Mouse (Mus musculus) lung, embryonic 15.5 days (tissue): Measurements from ENCODE around the gene Ndnf. TPM values are rescaled to one million over a fixed set of nuclear protein-coding genes. Genes with fewer than 3 reads are reported as not detected.

ENCODE experiments used
- ATAC-seq: fragments of 200-750 bp; cut with Nextera tagmentation; 2 replicates; pipeline ENCODE4 v1.8.0; 2017; ENCODE audit warnings: moderate number of reproducible peaks, borderline replicate concordance; ENCODE audit not compliant: low FRiP score, low TSS enrichment; ENCODE audit errors: extremely low read depth
- H3K27ac ChIP-seq: fragments of 300-500 bp; sonication (generic); 2 replicates; pipeline ENCODE4 v1.5.1; 2015; ENCODE audit warnings: moderate library complexity, mild to moderate bottlenecking, inconsistent platforms
- H3K27me3 ChIP-seq: fragments of 300-500 bp; sonication (generic); 2 replicates; pipeline ENCODE4 v1.6.1; 2015; ENCODE audit warnings: inconsistent platforms
- H3K36me3 ChIP-seq: fragments of 300-500 bp; sonication (generic); 2 replicates; pipeline ENCODE4 v1.6.1; 2015; ENCODE audit warnings: inconsistent platforms
- H3K4me1 ChIP-seq: fragments of 300-500 bp; sonication (generic); 2 replicates; pipeline ENCODE4 v1.6.1; 2015; ENCODE audit warnings: inconsistent platforms
- H3K4me2 ChIP-seq: fragments of 300-500 bp; sonication (generic); 2 replicates; pipeline ENCODE4 v1.6.1; 2015; ENCODE audit warnings: inconsistent platforms, mild to moderate bottlenecking, moderate library complexity
- H3K4me3 ChIP-seq: fragments of 300-500 bp; sonication (generic); 2 replicates; pipeline ENCODE4 v1.5.1; 2015; ENCODE audit warnings: mild to moderate bottlenecking, inconsistent platforms
- H3K9ac ChIP-seq: fragments of 300-500 bp; sonication (generic); 2 replicates; pipeline ENCODE4 v1.6.1; 2015; ENCODE audit warnings: inconsistent platforms
- H3K9me3 ChIP-seq: fragments of 300-500 bp; sonication (generic); 2 replicates; pipeline ENCODE4 v1.6.1; 2016; ENCODE audit warnings: inconsistent platforms
- WGBS: fragments of 180-500 bp; shearing (Covaris S2); methylation state at CpG from one replicate; pipeline ENCODE4 v1.1.7; 2015; 5-methylcytosine and 5-hydroxymethylcytosine counted together
- polyA plus RNA-seq: library from polyadenylated mRNA; unstranded; fragments of >200 nt; fragmentation: Nextera tagmentation; extraction: Ambion mirVana; gene quantifications from 2 replicates; pipeline ENCODE4 v1.2.1, GENCODE M21; 2015

Gene Ndnf
- polyA plus RNA-seq, 1 experiment from 2014 or later = 48.2 TPM

DNA sequence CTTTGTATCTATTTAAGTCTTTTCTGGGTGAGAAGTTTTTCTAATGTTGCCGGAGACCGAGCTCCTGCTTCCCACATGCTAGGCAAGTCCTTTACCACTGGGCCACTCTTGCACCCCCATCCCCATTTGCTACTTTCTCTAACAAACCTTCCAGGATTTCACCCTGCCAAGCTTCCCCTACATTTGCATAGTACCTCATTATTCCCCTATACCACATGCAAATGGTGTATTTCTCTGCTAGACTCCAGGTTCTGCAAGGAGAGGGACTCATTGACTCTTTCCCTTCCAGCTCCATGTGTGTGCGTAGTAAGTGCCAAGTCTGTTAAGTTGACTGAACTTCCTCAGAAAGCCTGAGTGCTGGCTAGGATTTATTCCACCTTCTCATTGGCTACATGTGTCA is 5.1 kb upstream of the Ndnf start:
- no peak for ATAC-seq
- 0 out of 2 replicates have a peak, but pooled peaks cover 10% of the 10 kb centered on the region for H3K4me1 ChIP-seq
- H3K4me3 ChIP-seq = no peak overlapping the region

DNA sequence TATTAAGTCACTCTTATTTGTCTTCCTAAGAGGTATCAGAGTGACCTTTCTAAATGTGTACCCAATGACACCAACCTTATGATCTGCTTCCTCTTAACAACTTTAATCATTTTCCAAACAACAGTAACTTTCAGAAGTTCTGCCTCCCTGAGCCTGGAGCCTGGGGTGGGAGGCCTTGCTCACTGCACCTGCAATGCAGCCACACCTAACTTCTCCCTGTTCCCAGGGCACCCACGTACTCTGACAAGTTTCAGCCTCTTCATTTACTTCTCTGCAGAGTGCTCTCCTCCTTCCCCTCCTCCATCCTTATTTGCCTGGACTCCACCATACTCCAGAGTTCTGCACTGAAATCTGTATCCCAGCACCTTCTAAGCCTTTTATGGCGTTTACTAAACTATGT is 1.4 kb upstream of the Ndnf start:
- H3K4me2 ChIP-seq = peak overlapping the region; percentile 33
- H3K36me3 ChIP-seq = no peaks in the 10 kb centered on the region
- 0 out of 2 replicates have a peak, but pooled peaks cover 10% of the 10 kb centered on the region for H3K4me1 ChIP-seq
- H3K27me3 ChIP-seq = no peaks in the 10 kb centered on the region
- no peaks in the 10 kb centered on the region for H3K9me3 ChIP-seq
- no peak overlapping the region for H3K27ac ChIP-seq
- no peak overlapping the region for H3K4me3 ChIP-seq
- no peak overlapping the region for H3K9ac ChIP-seq
- ATAC-seq = no peak
- WGBS = 50% methylated on average over 2 of the region's 2 CpGs

More for the DNA sequence above, 5.1 kb upstream of the Ndnf start:
- H3K9me3 ChIP-seq = no peaks in the 10 kb centered on the region
- no peaks in the 10 kb centered on the region for H3K36me3 ChIP-seq
- WGBS = 93% methylated on average over 3 of the region's 3 CpGs
- H3K9ac ChIP-seq = no peak overlapping the region
- H3K27me3 ChIP-seq = no peaks in the 10 kb centered on the region
- no peak overlapping the region for H3K4me2 ChIP-seq
- H3K27ac ChIP-seq = no peak overlapping the region

DNA sequence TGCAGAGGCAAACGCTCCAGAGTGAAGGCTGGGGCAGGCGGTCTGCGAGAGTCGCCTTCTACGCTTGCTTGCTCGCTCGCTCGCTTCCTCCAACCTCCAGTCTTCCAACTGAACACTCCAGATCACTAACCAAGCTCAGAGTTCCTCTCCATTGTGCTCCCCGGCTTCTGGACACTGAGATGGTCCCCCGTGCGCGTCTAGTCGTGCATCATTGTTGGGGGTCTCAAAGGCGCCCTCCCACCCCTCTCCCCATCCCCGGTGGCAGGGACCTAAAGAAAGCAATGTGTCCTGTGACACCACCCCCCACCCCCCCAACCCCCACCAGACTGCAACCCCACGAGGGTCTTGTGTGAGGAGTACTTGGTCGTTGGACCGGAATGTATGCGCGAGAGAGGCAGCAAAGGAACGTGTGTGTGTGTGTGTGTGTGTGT is 394 bp upstream of the Ndnf start:
- 9% methylated on average over 21 of the region's 21 CpGs for WGBS
- peak overlapping the region; percentile 47; the same call in 1 of the 2 replicates for H3K9ac ChIP-seq
- H3K4me2 ChIP-seq = peak overlapping the region; percentile 90

DNA sequence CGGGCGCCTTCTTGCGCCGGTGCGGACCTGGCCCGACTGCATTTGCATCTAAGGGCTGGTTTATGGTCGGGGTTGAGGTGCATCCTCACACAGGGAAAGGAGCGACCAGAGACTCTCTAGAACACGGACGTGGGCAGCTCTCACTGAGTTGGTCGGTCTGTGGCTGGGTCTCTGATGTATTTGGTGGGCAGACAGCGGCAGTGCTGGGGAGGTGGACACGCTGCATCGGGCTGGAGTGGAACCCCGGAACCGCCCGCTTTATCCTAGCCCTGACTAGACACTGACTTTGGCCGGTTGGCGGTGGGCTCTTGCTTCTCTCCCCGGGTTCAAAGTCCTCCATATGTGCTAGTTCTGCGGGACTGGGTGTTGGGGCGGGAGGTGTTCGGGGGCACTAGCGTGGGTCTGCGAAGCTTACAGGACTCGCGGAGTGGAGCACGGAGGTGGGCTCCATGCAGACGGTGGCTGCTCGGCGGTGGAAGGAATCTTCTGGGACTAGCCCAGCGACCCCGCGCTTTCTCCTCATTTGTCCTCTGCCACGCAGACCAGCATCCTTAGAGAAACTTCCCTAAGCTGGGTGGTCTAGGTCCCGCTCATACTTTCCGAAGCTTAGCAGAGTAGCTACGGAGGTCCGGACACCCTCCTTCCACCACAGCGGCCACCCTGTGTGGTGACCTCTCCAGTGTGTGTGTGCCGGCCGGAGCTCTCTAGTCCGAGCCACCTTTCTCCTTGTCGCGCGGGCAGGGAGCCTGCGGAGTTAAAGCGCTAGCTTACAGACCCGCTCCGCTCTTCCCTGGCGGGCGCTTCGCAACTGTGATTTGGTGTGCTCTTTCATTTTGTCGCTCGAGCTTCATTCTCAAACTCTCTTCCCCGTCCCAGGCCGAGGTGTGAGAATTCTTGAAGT is 991 bp downstream of the Ndnf start:
- ATAC-seq = peak; percentile 46; the same call in 1 of the 2 replicates
- H3K36me3 ChIP-seq = no peaks in the 10 kb centered on the region
- WGBS = 1% methylated on average over 57 of the region's 57 CpGs

More for the DNA sequence above, 394 bp upstream of the Ndnf start:
- 0 out of 2 replicates have a peak, but pooled peaks cover 10% of the 10 kb centered on the region for H3K4me1 ChIP-seq
- H3K27ac ChIP-seq = peak overlapping the region; percentile 74
- peak; percentile 61; the same call in 1 of the 2 replicates for ATAC-seq
- H3K9me3 ChIP-seq = no peaks in the 10 kb centered on the region
- H3K4me3 ChIP-seq = peak overlapping the region; percentile 77
- no peaks in the 10 kb centered on the region for H3K27me3 ChIP-seq
- H3K36me3 ChIP-seq = no peaks in the 10 kb centered on the region

DNA sequence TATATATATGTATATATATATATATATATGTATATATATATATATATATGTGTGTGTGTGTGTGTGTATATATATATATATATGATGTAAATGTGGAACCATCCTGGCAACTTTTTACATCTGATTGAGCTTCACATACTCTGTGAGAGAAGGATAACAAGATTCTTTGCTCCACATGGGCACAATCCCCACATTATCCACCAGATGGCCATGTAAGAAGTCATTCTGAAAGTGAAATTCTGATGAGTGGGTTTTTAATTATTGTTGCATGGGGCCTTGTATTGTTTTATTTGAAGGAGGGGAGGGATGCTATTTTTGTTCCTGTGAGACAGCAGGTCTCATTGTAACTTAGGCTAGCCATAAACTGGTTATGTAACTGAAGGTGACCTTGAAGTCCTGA is 22.5 kb downstream of the Ndnf start:
- Histone ChIP-seq H3K4me2 (no peak overlapping the region), H3K4me3 (no peak overlapping the region), H3K4me1 (no peaks in the 10 kb centered on the region), H3K36me3 (peaks cover 5% of the 10 kb centered on the region; the same call in 1 of the 2 replicates), H3K9me3 (no peaks in the 10 kb centered on the region), H3K27me3 (no peaks in the 10 kb centered on the region), H3K27ac (no peak overlapping the region), H3K9ac (no peak overlapping the region)
- no peak for ATAC-seq

More for the DNA sequence above, 991 bp downstream of the Ndnf start:
- Histone ChIP-seq H3K4me3 (peak overlapping the region; percentile 77), H3K9me3 (no peaks in the 10 kb centered on the region), H3K27me3 (no peaks in the 10 kb centered on the region), H3K4me1 (0 out of 2 replicates have a peak, but pooled peaks cover 10% of the 10 kb centered on the region), H3K9ac (peak overlapping the region; percentile 76), H3K27ac (peak overlapping the region; percentile 83), H3K4me2 (peak overlapping the region; percentile 90)

DNA sequence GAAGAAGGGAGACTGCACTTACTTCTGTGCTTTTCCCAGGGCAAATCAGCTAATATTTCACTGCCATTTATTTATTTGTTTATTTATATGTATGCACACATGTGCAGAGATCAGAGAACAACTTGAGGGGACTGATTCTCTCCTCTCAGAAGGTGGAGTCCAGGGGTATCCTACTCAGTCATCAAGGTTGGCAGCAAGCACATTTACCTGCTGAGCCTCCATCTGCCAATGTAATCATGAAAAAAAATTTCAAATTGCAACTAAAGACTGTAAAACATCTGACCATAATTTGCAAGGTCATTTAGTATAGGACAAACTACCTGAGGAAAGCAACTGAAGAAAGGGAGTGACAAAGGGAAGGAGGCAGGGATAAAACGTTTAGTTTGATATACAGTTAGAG is 49.3 kb downstream of the Ndnf start:
- ATAC-seq = no peak
- no peaks in the 10 kb centered on the region for H3K27me3 ChIP-seq
- H3K36me3 ChIP-seq = no peaks in the 10 kb centered on the region
- H3K4me2 ChIP-seq = no peak overlapping the region
- H3K4me3 ChIP-seq = no peak overlapping the region
- H3K9me3 ChIP-seq = no peaks in the 10 kb centered on the region
- no peak overlapping the region for H3K9ac ChIP-seq
- WGBS = 50% methylated on average over 1 of the region's 1 CpGs
- H3K27ac ChIP-seq = no peak overlapping the region
- no peaks in the 10 kb centered on the region for H3K4me1 ChIP-seq

DNA sequence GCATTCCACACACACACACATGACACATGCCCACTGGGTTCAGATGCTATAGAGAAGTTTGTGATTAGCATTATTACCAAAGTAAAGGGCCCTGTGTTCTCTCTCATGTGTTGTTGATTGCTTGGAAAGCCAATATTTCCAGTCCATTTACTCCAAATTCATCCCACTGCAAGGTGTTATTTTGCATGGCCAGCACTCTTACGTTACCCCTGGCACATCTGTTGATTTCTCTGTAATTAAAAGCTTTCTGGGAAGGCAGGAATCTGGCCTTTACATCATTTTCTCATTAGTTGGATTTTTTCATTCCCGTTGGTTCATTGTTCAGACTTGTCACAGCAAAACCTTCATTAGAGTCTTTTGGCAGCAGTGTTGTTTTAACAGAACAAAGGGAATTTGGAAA is 54.3 kb downstream of the Ndnf start:
- H3K4me3 ChIP-seq = no peak overlapping the region
- WGBS = 70% methylated on average over 2 of the region's 2 CpGs
- H3K27me3 ChIP-seq = no peaks in the 10 kb centered on the region
- no peak for ATAC-seq
- no peaks in the 10 kb centered on the region for H3K4me1 ChIP-seq
- H3K4me2 ChIP-seq = no peak overlapping the region
- H3K36me3 ChIP-seq = no peaks in the 10 kb centered on the region
- H3K27ac ChIP-seq = no peak overlapping the region
- H3K9me3 ChIP-seq = no peaks in the 10 kb centered on the region
- H3K9ac ChIP-seq = no peak overlapping the region

DNA sequence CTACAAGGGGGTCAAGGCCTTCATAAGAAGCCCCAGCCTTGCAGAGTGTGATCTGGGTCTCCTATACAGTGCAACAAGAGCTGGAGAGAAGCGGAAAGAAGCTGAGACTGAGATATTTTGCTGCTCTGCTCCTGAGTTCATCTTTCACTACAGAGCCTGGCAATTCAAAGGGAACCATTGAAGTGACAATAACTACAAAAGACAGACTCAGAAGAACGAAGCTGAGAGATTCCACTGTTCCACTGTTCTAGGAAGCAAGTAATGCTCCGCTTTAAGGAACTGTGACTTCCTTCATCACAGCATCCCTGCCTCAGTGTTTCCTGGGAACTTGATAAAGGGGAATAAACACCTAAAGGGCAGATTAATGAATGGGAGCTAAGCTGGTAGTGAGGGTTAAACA is 56.9 kb downstream of the Ndnf start:
- no peak overlapping the region for H3K4me3 ChIP-seq
- H3K4me1 ChIP-seq = no peaks in the 10 kb centered on the region
- H3K27me3 ChIP-seq = no peaks in the 10 kb centered on the region
- H3K9ac ChIP-seq = no peak overlapping the region
- no peaks in the 10 kb centered on the region for H3K9me3 ChIP-seq
- no peak for ATAC-seq
- no peaks in the 10 kb centered on the region for H3K36me3 ChIP-seq
- no peak overlapping the region for H3K4me2 ChIP-seq
- 77% methylated on average over 3 of the region's 3 CpGs for WGBS
- H3K27ac ChIP-seq = no peak overlapping the region

DNA sequence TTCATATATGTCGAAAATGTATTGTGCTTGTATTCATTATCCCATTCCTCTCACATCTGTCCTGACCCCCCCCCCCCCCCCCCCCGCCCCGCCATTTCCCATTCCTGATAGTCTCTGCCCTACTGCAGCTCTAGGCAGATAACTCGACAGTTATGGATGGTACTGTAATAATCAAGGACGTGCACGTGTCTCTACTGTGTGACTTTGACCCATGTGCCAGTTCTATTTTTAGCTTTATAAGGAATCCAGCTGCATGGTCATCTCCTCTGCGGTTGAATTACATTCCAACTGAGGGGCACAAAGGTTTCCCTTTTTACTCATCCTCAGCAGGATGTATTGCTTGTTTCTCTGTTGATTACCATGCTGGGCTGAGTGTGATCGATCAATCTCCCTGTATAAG is 68.1 kb downstream of the Ndnf start:
- Histone ChIP-seq H3K27me3 (no peaks in the 10 kb centered on the region), H3K9me3 (no peaks in the 10 kb centered on the region), H3K36me3 (no peaks in the 10 kb centered on the region), H3K9ac (no peak overlapping the region), H3K4me3 (no peak overlapping the region), H3K4me2 (no peak overlapping the region), H3K4me1 (no peaks in the 10 kb centered on the region), H3K27ac (no peak overlapping the region)
- WGBS = 38% methylated on average over 6 of the region's 8 CpGs
- no peak for ATAC-seq

DNA sequence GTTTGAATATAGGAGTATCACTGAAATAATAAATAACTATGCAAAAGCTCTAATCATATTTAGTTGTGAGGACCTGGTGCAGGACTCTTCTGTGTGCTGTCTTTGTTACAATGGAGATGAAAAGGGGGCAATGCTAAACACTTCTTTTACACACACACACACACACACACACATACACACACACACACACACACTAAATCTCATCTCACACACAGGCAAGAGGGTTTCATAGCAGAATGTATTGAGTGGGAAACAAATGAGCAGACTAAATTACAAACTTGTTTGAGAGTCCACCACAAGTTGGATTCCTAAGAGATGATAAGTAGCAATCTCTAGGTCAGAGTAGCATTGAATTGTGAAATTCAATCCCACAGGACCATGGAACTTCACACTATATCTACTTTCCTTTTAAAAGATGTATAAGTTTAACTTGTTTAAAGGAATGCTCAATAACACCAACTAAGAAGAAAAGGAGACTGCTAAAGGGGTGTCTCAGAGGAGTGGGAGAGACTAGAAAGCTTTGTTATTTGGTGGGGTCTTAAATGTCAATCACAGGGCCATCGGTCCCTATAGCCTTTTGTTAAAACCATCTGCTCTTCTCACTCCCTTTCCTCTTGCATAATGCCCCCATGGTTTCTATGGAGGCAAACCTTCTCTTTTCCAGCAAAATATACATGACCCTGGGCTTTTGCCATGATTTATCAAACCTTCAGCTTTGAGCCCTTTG is 71.9 kb downstream of the Ndnf start:
- WGBS = 69% methylated on average over 1 of the region's 1 CpGs
- H3K4me1 ChIP-seq = no peaks in the 10 kb centered on the region
- no peaks in the 10 kb centered on the region for H3K9me3 ChIP-seq
- H3K36me3 ChIP-seq = no peaks in the 10 kb centered on the region
- H3K27me3 ChIP-seq = no peaks in the 10 kb centered on the region
- no peak for ATAC-seq
- H3K4me3 ChIP-seq = no peak overlapping the region
- H3K27ac ChIP-seq = no peak overlapping the region
- H3K9ac ChIP-seq = no peak overlapping the region
- no peak overlapping the region for H3K4me2 ChIP-seq

DNA sequence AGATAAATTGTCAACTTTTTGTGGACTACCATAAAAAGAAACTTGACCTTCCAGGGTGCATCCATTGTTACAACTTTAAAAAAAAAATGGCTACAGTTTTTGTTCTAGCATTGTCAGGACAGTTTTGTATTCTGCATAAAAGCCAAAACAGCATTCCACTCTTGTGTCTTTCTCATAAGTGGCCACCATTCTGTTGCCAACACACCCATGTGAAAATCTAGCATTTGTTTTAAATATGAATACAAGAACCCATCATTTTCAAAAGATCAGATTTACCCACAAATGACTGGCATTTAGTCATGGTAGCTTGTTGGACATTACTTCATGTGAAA is 72.4 kb downstream of the Ndnf start:
- Histone ChIP-seq H3K27ac (no peak overlapping the region), H3K4me1 (no peaks in the 10 kb centered on the region), H3K36me3 (no peaks in the 10 kb centered on the region), H3K4me3 (no peak overlapping the region), H3K27me3 (no peaks in the 10 kb centered on the region), H3K4me2 (no peak overlapping the region), H3K9me3 (no peaks in the 10 kb centered on the region), H3K9ac (no peak overlapping the region)
- no peak for ATAC-seq

DNA sequence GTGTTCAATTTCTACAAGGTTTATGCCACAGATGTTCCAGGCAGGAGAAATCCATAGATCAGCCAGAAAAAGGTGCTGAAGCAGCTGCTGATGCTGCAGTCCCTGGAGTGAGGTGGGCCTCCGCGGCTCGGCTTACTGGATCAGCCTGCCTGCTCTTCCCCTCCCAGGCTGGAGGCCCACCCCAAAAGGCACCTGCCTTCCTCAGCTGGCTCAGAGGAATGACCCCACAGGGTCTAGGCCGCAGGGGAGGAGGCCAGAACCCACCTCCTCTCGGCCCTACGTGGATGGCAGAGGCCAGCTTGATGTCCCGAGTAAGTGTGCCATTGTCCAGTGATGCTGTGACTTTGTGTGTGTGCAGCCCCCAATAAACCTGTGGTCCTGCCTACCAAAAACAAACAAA is 86.8 kb downstream of the Ndnf start:
- 73% methylated on average over 7 of the region's 7 CpGs for WGBS
- H3K4me2 ChIP-seq = no peak overlapping the region
- H3K36me3 ChIP-seq = no peaks in the 10 kb centered on the region
- no peak overlapping the region for H3K4me3 ChIP-seq
- H3K9ac ChIP-seq = no peak overlapping the region
- H3K9me3 ChIP-seq = no peaks in the 10 kb centered on the region
- no peaks in the 10 kb centered on the region for H3K4me1 ChIP-seq
- no peak overlapping the region for H3K27ac ChIP-seq
- no peak for ATAC-seq
- H3K27me3 ChIP-seq = no peaks in the 10 kb centered on the region
